Mouse (Mus musculus) midbrain, embryonic 12.5 days (tissue): ENCODE results near the gene Pik3r5. TPM values are rescaled to one million over a fixed set of nuclear protein-coding genes. Genes with fewer than 3 reads are reported as not detected.

Experiments
- ATAC-seq: fragments of 200-750 bp; cut with Nextera tagmentation; 2 replicates; pipeline ENCODE4 v1.8.0; 2017; ENCODE audit warnings: low read depth, moderate TSS enrichment, moderate library complexity; ENCODE audit not compliant: low FRiP score
- H3K27ac ChIP-seq: fragments of 300-500 bp; sonication (generic); replicated peaks from 2 replicates; pipeline ENCODE4 v1.5.1; 2016; ENCODE audit warnings: mild to moderate bottlenecking
- H3K27me3 ChIP-seq: fragments of 300-500 bp; sonication (generic); 2 replicates; pipeline ENCODE4 v1.6.1; 2016; ENCODE audit warnings: mild to moderate bottlenecking
- H3K36me3 ChIP-seq: fragments of 300-500 bp; sonication (generic); 2 replicates; pipeline ENCODE4 v1.6.1; 2016
- H3K4me1 ChIP-seq: fragments of 300-500 bp; sonication (generic); 2 replicates; pipeline ENCODE4 v1.6.1; 2016
- H3K4me2 ChIP-seq: fragments of 300-500 bp; sonication (generic); replicated peaks from 2 replicates; pipeline ENCODE4 v1.6.1; 2016; ENCODE audit warnings: mild to moderate bottlenecking, moderate library complexity
- H3K4me3 ChIP-seq: fragments of 300-500 bp; sonication (generic); 2 replicates; pipeline ENCODE4 v1.5.1; 2016; ENCODE audit warnings: mild to moderate bottlenecking
- H3K9ac ChIP-seq: fragments of 300-500 bp; sonication (generic); replicated peaks from 2 replicates; pipeline ENCODE4 v1.6.1; 2016; ENCODE audit warnings: mild to moderate bottlenecking, moderate library complexity
- H3K9me3 ChIP-seq: fragments of 300-500 bp; sonication (generic); 2 replicates; pipeline ENCODE4 v1.6.1; 2016; ENCODE audit warnings: mild to moderate bottlenecking
- WGBS: fragments of 180-500 bp; shearing (Covaris S2); methylation state at CpG from one replicate; pipeline ENCODE4 v1.1.7; 2016; 5-methylcytosine and 5-hydroxymethylcytosine counted together
- polyA plus RNA-seq: library from polyadenylated mRNA; unstranded; fragments of >200 nt; fragmentation: Nextera tagmentation; extraction: Ambion mirVana; gene quantifications from 2 replicates; pipeline ENCODE4 v1.2.1, GENCODE M21; 2016

Gene Pik3r5
- polyA plus RNA-seq, 1 experiment from 2014 or later = 0.34 TPM

DNA sequence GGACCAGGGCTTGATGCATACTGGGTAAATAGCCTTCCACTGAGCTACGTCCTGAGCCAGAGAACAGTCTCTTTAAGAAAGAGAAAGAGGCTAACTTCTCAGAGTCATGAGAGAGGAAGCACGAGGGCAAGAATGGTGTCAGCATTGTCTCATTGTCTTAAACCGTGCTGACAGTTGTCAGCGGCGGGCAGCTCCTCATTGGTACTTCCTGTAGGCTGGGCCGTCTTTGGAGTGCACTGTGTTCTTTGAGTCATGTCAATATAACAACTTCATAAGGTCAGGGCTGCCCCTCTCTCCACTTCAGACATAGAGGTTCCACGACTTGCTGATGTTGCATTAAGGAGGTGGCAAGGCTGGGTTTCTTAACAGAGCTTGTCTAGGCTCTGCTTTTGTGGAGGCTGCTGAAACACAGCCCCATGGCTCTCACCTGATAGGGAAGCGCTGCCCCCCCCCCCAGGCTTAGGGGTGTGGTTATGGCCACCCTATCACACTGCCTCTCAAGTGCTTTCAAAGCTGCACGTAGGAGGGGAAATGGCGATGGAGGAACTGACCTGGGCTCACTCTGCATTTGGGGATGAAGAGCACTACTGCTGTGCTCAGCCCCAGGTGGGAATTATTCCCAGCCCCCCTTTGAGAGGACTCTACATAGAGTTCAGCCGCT is 24.5 kb upstream of the Pik3r5 start:
- Histone ChIP-seq H3K9me3 (no peaks in the 10 kb centered on the region), H3K36me3 (no peaks in the 10 kb centered on the region), H3K4me2 (no peak overlapping the region), H3K4me3 (no peak overlapping the region), H3K27me3 (peaks cover 56% of the 10 kb centered on the region), H3K27ac (no peak overlapping the region), H3K4me1 (0 out of 2 replicates have a peak, but pooled peaks cover 3% of the 10 kb centered on the region), H3K9ac (no peak overlapping the region)
- WGBS = 64% methylated on average over 11 of the region's 11 CpGs
- 0 out of 2 replicates have a peak, but pooled peaks have one; percentile 19 for ATAC-seq

DNA sequence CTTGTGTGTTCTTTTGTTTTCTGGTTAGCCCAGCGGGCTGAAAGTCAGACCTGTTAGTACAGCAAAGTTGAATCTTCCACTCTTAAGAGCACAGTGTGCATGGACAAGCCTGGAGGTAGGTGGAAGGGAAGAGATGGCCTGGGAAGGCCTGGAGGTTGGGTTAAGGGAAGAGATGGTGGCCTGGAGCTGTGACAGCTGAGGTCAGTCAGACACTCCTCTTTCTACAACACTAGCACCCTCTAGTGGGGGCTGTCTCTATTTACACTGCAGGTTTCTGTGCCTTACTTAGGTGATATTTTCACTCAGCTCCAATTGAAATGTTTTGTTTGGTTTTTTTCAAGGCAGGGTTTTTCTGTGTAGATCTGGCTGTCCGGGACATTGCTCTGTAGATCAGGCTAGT is 23.8 kb upstream of the Pik3r5 start:
- peaks cover 48% of the 10 kb centered on the region for H3K27me3 ChIP-seq
- peak; percentile 60; the same call in 1 of the 2 replicates for ATAC-seq
- 47% methylated on average over 2 of the region's 2 CpGs for WGBS
- no peak overlapping the region for H3K4me3 ChIP-seq
- no peaks in the 10 kb centered on the region for H3K36me3 ChIP-seq
- no peak overlapping the region for H3K27ac ChIP-seq
- 0 out of 2 replicates have a peak, but pooled peaks cover 3% of the 10 kb centered on the region for H3K4me1 ChIP-seq
- no peak overlapping the region for H3K9ac ChIP-seq
- H3K4me2 ChIP-seq = no peak overlapping the region
- no peaks in the 10 kb centered on the region for H3K9me3 ChIP-seq

DNA sequence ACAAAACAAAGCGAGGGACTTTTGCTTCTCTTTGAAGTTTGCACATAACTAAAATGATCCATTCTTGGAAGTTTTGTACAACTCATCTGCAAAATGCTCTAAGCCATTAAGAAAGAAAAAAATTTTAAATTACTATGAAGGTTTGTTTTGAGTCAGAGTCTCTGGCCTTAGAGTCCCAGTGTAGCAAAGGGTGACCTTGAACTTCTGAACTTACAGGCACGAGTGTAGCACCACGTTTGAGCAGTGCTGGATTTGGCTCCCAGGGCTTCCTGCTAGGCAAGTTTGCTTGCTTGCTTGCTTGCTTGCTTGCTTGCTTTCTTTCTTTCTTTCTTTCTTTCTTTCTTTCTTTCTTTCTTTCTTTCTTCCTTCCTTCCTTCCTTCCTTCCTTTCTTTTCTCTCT is 14.9 kb upstream of the Pik3r5 start:
- ATAC-seq = no peak
- no peak overlapping the region for H3K4me2 ChIP-seq
- H3K9ac ChIP-seq = no peak overlapping the region
- H3K4me1 ChIP-seq = no peaks in the 10 kb centered on the region
- H3K27ac ChIP-seq = no peak overlapping the region
- 61% methylated on average over 3 of the region's 3 CpGs for WGBS
- no peaks in the 10 kb centered on the region for H3K27me3 ChIP-seq
- no peaks in the 10 kb centered on the region for H3K36me3 ChIP-seq
- no peak overlapping the region for H3K4me3 ChIP-seq
- no peaks in the 10 kb centered on the region for H3K9me3 ChIP-seq

DNA sequence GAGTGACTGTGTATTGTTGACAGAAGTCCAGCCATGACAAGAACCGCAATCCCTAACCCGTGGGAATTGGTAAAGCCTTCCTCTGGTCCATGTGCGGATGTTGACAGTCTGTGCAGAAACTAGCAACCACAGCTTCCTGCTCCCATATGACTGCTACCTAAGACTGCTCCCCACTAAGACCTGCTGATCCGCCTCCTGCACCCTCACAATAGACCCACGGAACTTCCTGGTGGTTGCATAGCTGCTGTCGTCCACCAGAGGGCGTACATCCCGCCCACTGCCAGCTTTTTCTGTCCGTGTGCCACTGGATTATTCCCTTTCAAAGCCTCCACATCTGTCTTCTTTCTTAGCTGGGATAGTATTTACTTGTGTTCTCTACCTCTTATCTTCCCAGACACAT is 14.1 kb upstream of the Pik3r5 start:
- Histone ChIP-seq H3K27ac (no peak overlapping the region), H3K4me1 (no peaks in the 10 kb centered on the region), H3K4me2 (no peak overlapping the region), H3K9me3 (no peaks in the 10 kb centered on the region), H3K4me3 (no peak overlapping the region), H3K27me3 (no peaks in the 10 kb centered on the region), H3K9ac (no peak overlapping the region), H3K36me3 (no peaks in the 10 kb centered on the region)
- no peak for ATAC-seq
- 44% methylated on average over 9 of the region's 9 CpGs for WGBS

DNA sequence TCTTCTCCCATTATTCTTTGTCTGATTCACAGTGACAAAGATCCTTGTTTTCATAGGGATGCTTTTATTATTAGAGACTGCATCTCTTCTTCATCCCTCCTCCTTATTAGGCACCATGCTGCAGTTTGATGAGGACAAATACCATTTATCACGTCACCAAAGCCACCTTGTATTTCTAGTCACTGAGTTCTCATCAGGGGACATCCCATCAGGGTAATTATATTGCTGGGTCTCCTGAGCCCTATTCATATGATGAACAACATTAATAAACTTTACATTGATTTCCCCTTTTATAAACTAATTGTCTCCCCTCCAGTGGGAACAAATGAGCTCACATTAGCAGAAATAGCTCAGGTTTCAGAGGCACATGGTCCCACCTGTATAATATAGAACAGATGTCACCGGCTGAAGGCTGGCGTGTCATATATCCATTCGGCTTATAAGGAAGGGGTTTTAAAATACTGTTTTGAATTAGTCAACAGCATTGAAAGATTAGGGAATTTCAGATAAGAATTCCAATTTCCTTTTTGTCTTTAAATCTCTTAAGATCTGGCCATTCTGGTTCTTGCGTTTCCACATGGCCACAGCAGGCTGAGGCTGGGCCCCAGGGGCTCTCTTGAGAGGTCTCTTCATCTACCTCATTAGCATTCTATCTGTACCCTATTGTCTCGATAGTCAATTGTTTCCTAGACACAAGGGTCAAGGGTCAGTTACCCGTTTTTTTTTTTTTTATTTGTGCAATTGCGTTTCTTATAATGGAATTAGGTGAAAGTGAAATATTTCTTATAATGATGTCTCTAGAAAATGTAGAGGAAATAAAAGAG is 6.2 kb upstream of the Pik3r5 start:
- peaks cover 10% of the 10 kb centered on the region; the same call in 1 of the 2 replicates for H3K27me3 ChIP-seq
- H3K36me3 ChIP-seq = no peaks in the 10 kb centered on the region
- ATAC-seq = no peak
- 24% methylated on average over 8 of the region's 8 CpGs for WGBS
- H3K4me1 ChIP-seq = peaks cover 13% of the 10 kb centered on the region
- no peak overlapping the region for H3K4me2 ChIP-seq
- H3K9ac ChIP-seq = no peak overlapping the region
- no peak overlapping the region; the same call in 1 of the 2 replicates for H3K27ac ChIP-seq
- H3K9me3 ChIP-seq = no peaks in the 10 kb centered on the region
- H3K4me3 ChIP-seq = no peak overlapping the region

DNA sequence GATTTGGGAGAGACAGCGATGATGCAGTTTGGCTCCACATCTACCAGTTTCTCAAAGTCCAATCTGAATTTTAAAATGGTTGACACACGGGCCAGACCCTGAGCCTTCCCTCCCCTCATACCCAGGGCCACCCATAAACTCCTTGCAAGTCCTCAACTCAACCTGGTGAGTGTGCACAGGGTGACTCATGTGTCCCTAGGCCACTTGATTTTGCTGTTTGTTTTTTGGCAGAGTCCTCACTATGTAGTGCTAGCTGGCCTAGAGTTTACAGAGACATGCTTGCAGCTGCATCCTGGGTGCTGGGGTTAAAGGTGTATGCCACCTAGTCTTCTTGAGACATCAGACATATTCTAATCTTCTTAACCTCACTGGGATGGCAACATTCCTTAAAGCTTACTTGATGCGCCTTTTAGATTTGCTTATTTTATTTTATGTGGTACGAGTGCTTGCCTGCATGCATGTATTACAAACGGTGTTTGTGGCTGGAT is 4.8 kb upstream of the Pik3r5 start:
- Histone ChIP-seq H3K9me3 (no peaks in the 10 kb centered on the region), H3K4me2 (no peak overlapping the region), H3K27ac (no peak overlapping the region), H3K9ac (no peak overlapping the region), H3K4me3 (no peak overlapping the region), H3K4me1 (peaks cover 19% of the 10 kb centered on the region), H3K36me3 (no peaks in the 10 kb centered on the region), H3K27me3 (peaks cover 23% of the 10 kb centered on the region)
- ATAC-seq = no peak
- 74% methylated on average over 5 of the region's 5 CpGs for WGBS

DNA sequence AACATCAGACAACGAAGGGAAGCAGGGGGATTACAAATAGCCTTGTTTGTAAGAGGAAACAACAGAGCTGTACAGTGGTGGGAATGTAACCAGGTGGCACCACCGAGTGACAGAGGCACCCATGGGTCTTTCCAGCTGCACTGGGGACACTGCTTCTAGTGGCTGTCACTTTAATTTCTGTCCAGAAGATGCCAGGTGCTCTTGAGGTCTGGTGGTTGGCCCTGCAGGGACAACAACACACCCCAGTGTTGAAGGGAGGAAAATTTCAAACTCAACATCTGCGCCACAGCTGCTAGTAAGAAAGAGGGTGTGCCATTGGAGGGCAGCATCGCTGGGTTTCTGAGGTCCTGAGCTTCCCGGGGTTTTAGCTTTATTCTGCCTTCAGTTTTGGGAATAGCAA is 1.3 kb upstream of the Pik3r5 start:
- no peak overlapping the region for H3K27ac ChIP-seq
- H3K36me3 ChIP-seq = no peaks in the 10 kb centered on the region
- no peak overlapping the region for H3K4me2 ChIP-seq
- no peak for ATAC-seq
- WGBS = 73% methylated on average over 5 of the region's 5 CpGs
- H3K4me1 ChIP-seq = peaks cover 23% of the 10 kb centered on the region
- no peak overlapping the region for H3K4me3 ChIP-seq
- no peak overlapping the region for H3K9ac ChIP-seq
- no peaks in the 10 kb centered on the region for H3K9me3 ChIP-seq
- H3K27me3 ChIP-seq = peaks cover 34% of the 10 kb centered on the region

DNA sequence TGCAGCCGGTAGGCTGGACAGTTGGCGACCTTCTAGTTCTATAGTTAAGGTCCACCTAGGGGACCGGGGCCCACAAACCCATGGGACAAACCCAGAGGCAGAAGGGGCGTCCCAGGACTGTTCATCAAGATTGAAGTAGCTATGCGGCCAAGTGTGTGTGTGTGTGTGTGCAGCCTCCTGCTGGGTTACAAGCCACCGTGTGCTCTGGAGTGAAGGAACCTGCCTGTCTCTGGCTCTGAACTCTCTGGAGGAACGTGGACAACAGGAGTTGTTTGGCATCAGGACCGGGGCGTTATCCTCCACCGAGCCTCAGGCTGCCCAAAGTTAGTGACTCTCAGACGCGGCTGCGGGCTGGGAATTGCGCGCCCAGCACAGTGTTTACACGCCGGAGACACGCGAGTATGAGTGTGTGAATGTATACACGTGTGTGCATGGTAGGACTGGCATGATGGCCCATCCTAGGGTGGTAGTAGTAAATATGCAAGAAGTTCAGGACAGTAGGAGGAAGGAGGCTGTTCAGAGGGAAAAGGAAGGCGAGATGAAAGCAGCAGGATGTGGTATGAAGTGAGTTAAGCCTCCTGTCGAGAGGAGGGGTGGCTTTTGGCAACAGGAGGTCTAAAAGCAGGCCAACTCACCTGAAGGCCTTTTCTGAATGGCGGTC is 570 bp downstream of the Pik3r5 start:
- Histone ChIP-seq H3K9me3 (no peaks in the 10 kb centered on the region), H3K27me3 (peaks cover 34% of the 10 kb centered on the region), H3K9ac (peak overlapping the region; percentile 48; the same call in 1 of the 2 replicates), H3K27ac (no peak overlapping the region), H3K4me3 (peak overlapping the region; percentile 42), H3K36me3 (no peaks in the 10 kb centered on the region), H3K4me1 (peaks cover 11% of the 10 kb centered on the region; the same call in 1 of the 2 replicates), H3K4me2 (peak overlapping the region; percentile 60)
- 33% methylated on average over 23 of the region's 23 CpGs for WGBS
- no peak; the same call in 1 of the 2 replicates for ATAC-seq

DNA sequence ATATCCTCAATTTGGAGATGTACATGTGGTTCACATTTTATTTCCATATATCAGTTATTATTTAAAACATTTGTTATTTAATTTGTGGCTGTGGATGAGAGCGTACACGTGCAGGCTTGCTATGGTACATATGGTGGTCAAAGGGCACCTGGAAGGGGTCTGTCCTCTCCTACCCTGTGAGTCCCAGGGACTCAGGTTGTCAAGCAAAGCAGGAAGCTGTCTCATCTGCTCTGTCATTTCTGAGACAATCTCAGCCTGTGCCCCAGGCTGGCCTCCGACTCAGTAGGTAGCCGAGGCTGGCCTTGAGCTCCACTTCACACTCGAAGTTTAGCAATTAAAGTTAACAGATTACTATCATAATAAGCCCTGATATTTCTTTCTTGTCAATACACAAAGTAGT is 1.6 kb downstream of the Pik3r5 start:
- ATAC-seq = no peak
- Histone ChIP-seq H3K36me3 (no peaks in the 10 kb centered on the region), H3K4me3 (no peak overlapping the region), H3K4me2 (no peak overlapping the region), H3K9me3 (no peaks in the 10 kb centered on the region), H3K27me3 (peaks cover 34% of the 10 kb centered on the region), H3K9ac (no peak overlapping the region), H3K4me1 (peaks cover 11% of the 10 kb centered on the region; the same call in 1 of the 2 replicates), H3K27ac (no peak overlapping the region)
- 90% methylated on average over 5 of the region's 5 CpGs for WGBS

DNA sequence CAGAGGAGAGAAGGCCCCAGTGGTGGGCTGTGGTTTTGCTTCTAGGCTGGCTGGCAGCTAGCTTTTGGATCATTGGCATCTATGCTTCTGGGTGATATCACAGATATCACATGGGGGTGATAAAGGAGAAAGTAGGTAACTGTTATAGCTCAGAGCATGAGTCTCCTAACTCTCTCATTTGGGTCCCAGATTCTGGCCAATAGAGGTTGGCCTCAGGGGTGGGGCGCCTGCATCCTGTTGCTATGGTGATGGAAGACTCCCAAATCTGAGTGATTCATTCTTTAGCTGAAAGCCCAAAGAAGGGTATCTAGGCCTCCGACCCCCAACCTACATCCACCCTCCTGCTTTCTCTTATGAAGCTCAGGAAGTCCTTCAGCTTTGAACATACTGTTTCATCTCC is 2.8 kb downstream of the Pik3r5 start:
- Histone ChIP-seq H3K36me3 (no peaks in the 10 kb centered on the region), H3K4me3 (no peak overlapping the region), H3K4me2 (no peak overlapping the region), H3K27ac (no peak overlapping the region), H3K9ac (no peak overlapping the region), H3K4me1 (peaks cover 11% of the 10 kb centered on the region; the same call in 1 of the 2 replicates), H3K9me3 (no peaks in the 10 kb centered on the region), H3K27me3 (peaks cover 34% of the 10 kb centered on the region)
- no peak for ATAC-seq
- 63% methylated on average over 2 of the region's 2 CpGs for WGBS

DNA sequence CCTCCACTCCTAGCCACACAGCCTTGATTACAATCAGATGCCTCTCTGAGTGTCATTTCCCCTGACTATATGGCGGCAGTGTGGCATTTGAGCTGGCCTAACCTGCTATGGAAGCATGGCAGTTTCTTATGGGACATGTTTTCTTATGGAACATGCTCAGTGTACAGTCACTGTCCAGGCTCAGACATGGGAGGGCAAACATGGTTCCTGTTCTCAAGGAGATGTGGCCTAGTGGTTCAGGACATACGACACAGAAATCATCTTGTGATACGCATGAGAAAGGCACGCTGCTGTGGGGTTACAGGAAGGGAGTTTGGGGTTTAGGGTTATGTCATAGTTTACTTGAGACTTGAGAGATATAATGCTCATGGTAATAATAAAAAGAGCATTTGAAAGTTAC is 3.7 kb downstream of the Pik3r5 start:
- Histone ChIP-seq H3K4me1 (peaks cover 11% of the 10 kb centered on the region; the same call in 1 of the 2 replicates), H3K27me3 (peaks cover 25% of the 10 kb centered on the region), H3K27ac (no peak overlapping the region), H3K36me3 (no peaks in the 10 kb centered on the region), H3K9me3 (no peaks in the 10 kb centered on the region), H3K4me2 (no peak overlapping the region), H3K4me3 (no peak overlapping the region), H3K9ac (no peak overlapping the region)
- WGBS = 93% methylated on average over 4 of the region's 4 CpGs
- no peak for ATAC-seq

DNA sequence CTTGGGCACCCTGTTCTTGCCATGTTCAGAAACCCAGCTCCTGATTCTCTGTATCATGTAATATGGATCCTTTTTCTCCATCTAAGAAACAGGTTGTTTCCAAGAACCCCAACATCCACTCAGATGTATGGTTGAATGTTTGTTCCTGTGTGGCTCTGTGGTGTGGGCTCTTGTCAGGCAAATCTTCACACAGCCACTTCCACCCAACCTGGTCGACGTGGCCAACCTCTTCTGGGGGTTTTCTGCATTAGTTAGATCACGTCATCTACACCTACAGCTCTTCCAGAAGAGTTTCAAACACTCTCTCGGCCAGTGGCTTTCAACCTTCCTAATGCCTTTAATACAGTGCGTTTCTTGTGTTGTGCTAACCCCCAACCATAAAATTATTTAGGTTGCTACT is 4.5 kb downstream of the Pik3r5 start:
- Histone ChIP-seq H3K4me1 (peaks cover 11% of the 10 kb centered on the region; the same call in 1 of the 2 replicates), H3K27me3 (peaks cover 18% of the 10 kb centered on the region), H3K9ac (no peak overlapping the region), H3K27ac (no peak overlapping the region), H3K4me2 (no peak overlapping the region), H3K36me3 (no peaks in the 10 kb centered on the region), H3K4me3 (no peak overlapping the region), H3K9me3 (no peaks in the 10 kb centered on the region)
- 89% methylated on average over 5 of the region's 5 CpGs for WGBS
- ATAC-seq = no peak
